In genomic region chr1:105088765-105089520, GRCm38 (mm10) we compare ENCODE assay signal across 23 mouse cellular contexts.
A peak's percentile ranks its signal among the peaks of the same experiment; 100 is the strongest.
DNase-seq lines count a peak whose midpoint lies in the region; ATAC-seq lines count a peak whose summit lies in the region.
"Had no signal": no experiment of that assay in that cellular context is flagged by ENCODE, and none has a peak within 500 bp of the region (broad histone marks: within the 10 kb centered on the region; RNA-seq: fewer than 3 reads in every experiment).

No protein-coding gene starts in this region.

- no peaks in the 10 kb centered on the region for H3K27me3 ChIP-seq in limb, embryonic 11.5 days (ENCODE audit: control insufficient read depth, insufficient read depth, low read length)
- H3K27me3 ChIP-seq in limb, embryonic 10.5 days (ENCODE audit: low read depth, poor library complexity, severe bottlenecking), result peaks cover 16% of the 10 kb centered on the region; the same call in 1 of the 2 replicates
- H3K27me3 ChIP-seq in intestine, embryonic 16.5 days (replicated peaks; ENCODE audit: control insufficient read depth, insufficient read depth, low read length), result no peaks in the 10 kb centered on the region
- no peaks in the 10 kb centered on the region for H3K27me3 ChIP-seq in kidney, embryonic 15.5 days
- H3K27me3 ChIP-seq in limb, embryonic 12.5 days, result peaks cover 4% of the 10 kb centered on the region
- H3K27me3 ChIP-seq in midbrain, embryonic 10.5 days (ENCODE audit: low read depth, poor library complexity, severe bottlenecking), result no peaks in the 10 kb centered on the region
- H3K27me3 ChIP-seq: liver, embryonic 12.5 days; midbrain, embryonic 15.5 days; neural tube, embryonic 13.5 days had no signal

- peak; percentile 42 for DNase-seq in limb, embryonic 11.5 days (ENCODE audit: low spot score)
- DNase-seq in limb, embryonic 10.5 days (ENCODE audit: low spot score), result no peak
- no peak for DNase-seq in cerebellum, postnatal 10 days
- no peak for DNase-seq in midbrain, embryonic 10.5 days (ENCODE audit: low spot score)
- DNase-seq in left cerebral cortex, postnatal 25 days (ENCODE audit: low spot score in 2 of 2), result no peak
- DNase-seq: adrenal gland, postnatal 36 days; cerebellum, postnatal 14 days; forebrain, postnatal 0 days; gastrocnemius, adult 2 months; heart, postnatal 4 days; lung, adult 2 months; lung, postnatal 14 days; right cerebral cortex, adult 18-20 months had no signal

- H3K27ac ChIP-seq in limb, embryonic 11.5 days (replicated peaks; ENCODE audit: low read depth, low read length), result no peak overlapping the region
- H3K27ac ChIP-seq in limb, embryonic 10.5 days, result no peak overlapping the region; the same call in 1 of the 2 replicates
- peak overlapping the region; percentile 77 for H3K27ac ChIP-seq in intestine, embryonic 16.5 days (ENCODE audit: low read length)
- H3K27ac ChIP-seq in kidney, embryonic 15.5 days, result peak overlapping the region; percentile 60
- peak overlapping the region; percentile 66 for H3K27ac ChIP-seq in limb, embryonic 12.5 days
- no peak overlapping the region for H3K27ac ChIP-seq in midbrain, embryonic 10.5 days (replicated peaks)
- H3K27ac ChIP-seq: forebrain, embryonic 10.5 days; gastrocnemius, adult 2 months; heart, embryonic 10.5 days; hindbrain, embryonic 14.5 days; liver, embryonic 12.5 days; midbrain, embryonic 15.5 days; neural tube, embryonic 13.5 days had no signal

- no peaks in the 10 kb centered on the region for H3K9me3 ChIP-seq in limb, embryonic 11.5 days (ENCODE audit: control insufficient read depth, low read length)
- no peaks in the 10 kb centered on the region for H3K9me3 ChIP-seq in limb, embryonic 10.5 days (replicated peaks)
- no peaks in the 10 kb centered on the region for H3K9me3 ChIP-seq in intestine, embryonic 16.5 days (ENCODE audit: control insufficient read depth, low read length)
- H3K9me3 ChIP-seq in kidney, embryonic 15.5 days (replicated peaks), result no peaks in the 10 kb centered on the region
- H3K9me3 ChIP-seq in limb, embryonic 12.5 days, result no peaks in the 10 kb centered on the region
- H3K9me3 ChIP-seq in midbrain, embryonic 10.5 days (replicated peaks), result no peaks in the 10 kb centered on the region
- H3K9me3 ChIP-seq: forebrain, embryonic 10.5 days; heart, embryonic 10.5 days; liver, embryonic 12.5 days; midbrain, embryonic 15.5 days; neural tube, embryonic 13.5 days had no signal

- 0 out of 2 replicates have a peak overlapping the region, but pooled peaks have one; percentile 1 for H3K4me2 ChIP-seq in limb, embryonic 11.5 days (ENCODE audit: low read depth, severe bottlenecking)
- H3K4me2 ChIP-seq in intestine, embryonic 16.5 days (ENCODE audit: low read depth, low read length), result no peak overlapping the region
- no peak overlapping the region for H3K4me2 ChIP-seq in kidney, embryonic 15.5 days
- H3K4me2 ChIP-seq in limb, embryonic 12.5 days, result no peak overlapping the region
- H3K4me2 ChIP-seq: hindbrain, embryonic 14.5 days; liver, embryonic 12.5 days; midbrain, embryonic 15.5 days; neural tube, embryonic 13.5 days had no signal

- no peaks in the 10 kb centered on the region for H3K4me1 ChIP-seq in limb, embryonic 11.5 days (ENCODE audit: control insufficient read depth, insufficient read depth, low read length)
- H3K4me1 ChIP-seq in limb, embryonic 10.5 days, result peaks cover 22% of the 10 kb centered on the region
- H3K4me1 ChIP-seq in intestine, embryonic 16.5 days (ENCODE audit: control insufficient read depth, insufficient read depth, low read length), result peaks cover 19% of the 10 kb centered on the region
- peaks cover 18% of the 10 kb centered on the region; the same call in 1 of the 2 replicates for H3K4me1 ChIP-seq in kidney, embryonic 15.5 days
- H3K4me1 ChIP-seq in limb, embryonic 12.5 days (replicated peaks), result peaks cover 18% of the 10 kb centered on the region
- peaks cover 4% of the 10 kb centered on the region; the same call in 1 of the 2 replicates for H3K4me1 ChIP-seq in midbrain, embryonic 10.5 days
- H3K4me1 ChIP-seq: heart, embryonic 10.5 days; liver, embryonic 12.5 days; midbrain, embryonic 15.5 days; neural tube, embryonic 13.5 days had no signal

- H3K9ac ChIP-seq in limb, embryonic 11.5 days (ENCODE audit: low read length), result no peak overlapping the region
- no peak overlapping the region for H3K9ac ChIP-seq in intestine, embryonic 16.5 days (ENCODE audit: low read depth, low read length)
- no peak overlapping the region for H3K9ac ChIP-seq in kidney, embryonic 15.5 days
- no peak overlapping the region for H3K9ac ChIP-seq in limb, embryonic 12.5 days (replicated peaks)
- H3K9ac ChIP-seq: forebrain, postnatal 0 days; hindbrain, embryonic 14.5 days; liver, embryonic 12.5 days; midbrain, embryonic 15.5 days; neural tube, embryonic 13.5 days had no signal

- ATAC-seq in limb, embryonic 11.5 days (ENCODE audit: insufficient number of reproducible peaks, low FRiP score, low TSS enrichment, low read depth), result peak; percentile 78
- peak; percentile 69 for ATAC-seq in intestine, embryonic 16.5 days
- peak; percentile 79 for ATAC-seq in kidney, embryonic 15.5 days (replicated peaks; ENCODE audit: low FRiP score)
- peak; percentile 83 for ATAC-seq in limb, embryonic 12.5 days (ENCODE audit: insufficient number of reproducible peaks, insufficient read depth, low FRiP score, low TSS enrichment, low read depth)
- ATAC-seq: forebrain, postnatal 0 days; inflammation-experienced regulatory T-cells, adult 6 months; liver, embryonic 12.5 days; midbrain, embryonic 15.5 days had no signal

- no peaks in the 10 kb centered on the region for H3K36me3 ChIP-seq in limb, embryonic 11.5 days (ENCODE audit: control insufficient read depth, insufficient read depth, low read length)
- no peaks in the 10 kb centered on the region for H3K36me3 ChIP-seq in limb, embryonic 10.5 days
- no peaks in the 10 kb centered on the region for H3K36me3 ChIP-seq in intestine, embryonic 16.5 days (ENCODE audit: control insufficient read depth, insufficient read depth, low read length)
- no peaks in the 10 kb centered on the region for H3K36me3 ChIP-seq in kidney, embryonic 15.5 days
- H3K36me3 ChIP-seq in limb, embryonic 12.5 days, result no peaks in the 10 kb centered on the region
- H3K36me3 ChIP-seq in midbrain, embryonic 10.5 days, result no peaks in the 10 kb centered on the region
- H3K36me3 ChIP-seq: forebrain, embryonic 10.5 days; heart, embryonic 10.5 days; liver, embryonic 12.5 days; midbrain, embryonic 15.5 days; neural tube, embryonic 13.5 days had no signal

- no peak overlapping the region for H3K4me3 ChIP-seq in limb, embryonic 11.5 days (ENCODE audit: low read depth, low read length)
- no peak overlapping the region for H3K4me3 ChIP-seq in limb, embryonic 10.5 days
- no peak overlapping the region for H3K4me3 ChIP-seq in intestine, embryonic 16.5 days (ENCODE audit: low read length)
- no peak overlapping the region for H3K4me3 ChIP-seq in kidney, embryonic 15.5 days (replicated peaks)
- H3K4me3 ChIP-seq in limb, embryonic 12.5 days (replicated peaks), result no peak overlapping the region
- no peak overlapping the region for H3K4me3 ChIP-seq in midbrain, embryonic 10.5 days
- H3K4me3 ChIP-seq: forebrain, embryonic 10.5 days; gastrocnemius, adult 2 months; heart, embryonic 10.5 days; liver, embryonic 12.5 days; midbrain, embryonic 15.5 days; neural tube, embryonic 13.5 days had no signal

- intact Hi-C loops in left cerebral cortex, postnatal 25 days (cut with DNase I), result no loop called here

- 22% methylated on average over 7 of the region's 7 CpGs for WGBS in limb, embryonic 11.5 days
- WGBS in limb, embryonic 10.5 days, result 42% methylated on average over 7 of the region's 7 CpGs
- 52% methylated on average over 7 of the region's 7 CpGs for WGBS in intestine, embryonic 16.5 days
- 34% methylated on average over 7 of the region's 7 CpGs for WGBS in kidney, embryonic 15.5 days
- 16% methylated on average over 7 of the region's 7 CpGs for WGBS in limb, embryonic 12.5 days
- 86% methylated on average over 7 of the region's 7 CpGs for WGBS in midbrain, embryonic 10.5 days

Comparison
In these comparisons a context has a peak if more than half of its experiments do, and no peak if none do; other contexts are left out.
1. H3K27ac ChIP-seq: peak in intestine, embryonic 16.5 days (single experiment), kidney, embryonic 15.5 days (single experiment) and limb, embryonic 12.5 days (single experiment); none in limb, embryonic 11.5 days (single experiment), limb, embryonic 10.5 days (single experiment) and midbrain, embryonic 10.5 days (single experiment).
2. Peak in every context shown above with its lines, with median percentiles within 50 percentile points of each other: ATAC-seq.